In genomic region chr7:51709508-51709907, GRCm38 (mm10) we compare ENCODE assay signal across 16 mouse cellular contexts.
DNase-seq lines count a peak whose midpoint lies in the region.
"Had no signal": no experiment of that assay in that cellular context is flagged by ENCODE, and none has a peak within 500 bp of the region (broad histone marks: within the 10 kb centered on the region; RNA-seq: fewer than 3 reads in every experiment).

No protein-coding gene starts in this region.

- DNase-seq in gastrocnemius, postnatal 25 days: peak; percentile 6
- DNase-seq in gastrocnemius, postnatal 10 days: no peak
- peak; percentile 30 for DNase-seq in 3T3-L1 (ENCODE audit: low read depth, low spot score)
- DNase-seq in NIH3T3 (ENCODE audit: low read depth): peak; percentile 78
- no peak for DNase-seq in cerebellum, adult 18-20 months
- no peak for DNase-seq in gastrocnemius, postnatal 4 days (ENCODE audit: low spot score in 2 of 2)
- DNase-seq: adrenal gland, adult 2 months; adrenal gland, postnatal 10 days; adrenal gland, postnatal 25 days; B cell, adult 2 months; cerebellum, adult 11 months; cerebellum, adult 2 months; cerebellum, adult 9-10 months; cerebellum, postnatal 10 days; cerebellum, postnatal 25 days; forebrain, postnatal 0 days had no signal

Comparison
In these comparisons a context has a peak if more than half of its experiments do, and no peak if none do; other contexts are left out.
1. DNase-seq: peak in gastrocnemius, postnatal 25 days (single experiment), 3T3-L1 (single experiment) and NIH3T3 (single experiment); none in gastrocnemius, postnatal 10 days (single experiment), cerebellum, adult 18-20 months (0 of 2) and gastrocnemius, postnatal 4 days (0 of 2).